Mouse (Mus musculus): Measurements from ENCODE around the gene Kcnab3. TPM values are rescaled to one million over a fixed set of nuclear protein-coding genes. Genes with fewer than 3 reads are reported as not detected.
A peak's percentile ranks its signal among the peaks of the same experiment; 100 is the strongest.

Kcnab3 gene
- polyA plus RNA-seq, 1 experiment, result 3.2 TPM

GRCm38 (mm10) chr11:69321580-69321979, 4.5 kb upstream of the Kcnab3 start:
- peaks cover 33% of the 10 kb centered on the region for H3K79me2 ChIP-seq (ENCODE audit: control insufficient read depth, insufficient read depth)
- no peaks in the 10 kb centered on the region for H3K27me3 ChIP-seq (ENCODE audit: control insufficient read depth, insufficient read depth, insufficient read length)
- no peak overlapping the region for H3K4me3 ChIP-seq (ENCODE audit: insufficient read depth, poor library complexity, severe bottlenecking)
- H3K36me3 ChIP-seq (ENCODE audit: control insufficient read depth, insufficient read depth), result peaks cover 29% of the 10 kb centered on the region
- H3K79me3 ChIP-seq (ENCODE audit: low read depth), result no peaks in the 10 kb centered on the region
- TF ChIP-seq MYOG (IDR thresholded peaks at IDR 0.05; ENCODE audit: control insufficient read depth, extremely low read depth, insufficient read length), result no peak
- no peak for TF ChIP-seq CTCF (IDR thresholded peaks at IDR 0.05; ENCODE audit: control insufficient read depth, insufficient read depth, insufficient read length)
- TF ChIP-seq FOSL1 (IDR thresholded peaks at IDR 0.05; ENCODE audit: insufficient read depth, low read length, poor library complexity, severe bottlenecking), result no peak
- no peak for TF ChIP-seq MAX (IDR thresholded peaks at IDR 0.05)
- TF ChIP-seq CEBPB (IDR thresholded peaks at IDR 0.05; ENCODE audit: low read depth), result no peak
- no peak for TF ChIP-seq MYOD1 (IDR thresholded peaks at IDR 0.05; ENCODE audit: control insufficient read depth, insufficient read length, low read depth)
- no peak for TF ChIP-seq USF1 (IDR thresholded peaks at IDR 0.05; ENCODE audit: low read depth)
- no peak overlapping the region for H3ac ChIP-seq (ENCODE audit: control insufficient read depth, insufficient read length, low read depth)

GRCm38 (mm10) chr11:69322010-69322409, 4.0 kb upstream of the Kcnab3 start:
- Histone ChIP-seq H3K79me2 (ENCODE audit: control insufficient read depth, insufficient read depth) (peaks cover 33% of the 10 kb centered on the region), H3K4me3 (ENCODE audit: insufficient read depth, poor library complexity, severe bottlenecking) (no peak overlapping the region), H3ac (ENCODE audit: control insufficient read depth, insufficient read length, low read depth) (no peak overlapping the region), H3K27me3 (ENCODE audit: control insufficient read depth, insufficient read depth, insufficient read length) (no peaks in the 10 kb centered on the region), H3K79me3 (ENCODE audit: low read depth) (no peaks in the 10 kb centered on the region), H3K36me3 (ENCODE audit: control insufficient read depth, insufficient read depth) (peaks cover 29% of the 10 kb centered on the region)
- TF ChIP-seq CEBPB (IDR thresholded peaks at IDR 0.05; ENCODE audit: low read depth), result no peak
- peak; percentile 81 for TF ChIP-seq MYOD1 (IDR thresholded peaks at IDR 0.05; ENCODE audit: control insufficient read depth, insufficient read length, low read depth)

- H3K4me3 ChIP-seq (ENCODE audit: insufficient read depth, poor library complexity, severe bottlenecking), result peak overlapping the region; percentile 67
- no peaks in the 10 kb centered on the region for H3K79me3 ChIP-seq (ENCODE audit: low read depth)
- H3K36me3 ChIP-seq (ENCODE audit: control insufficient read depth, insufficient read depth), result peaks cover 22% of the 10 kb centered on the region
- peaks cover 33% of the 10 kb centered on the region for H3K79me2 ChIP-seq (ENCODE audit: control insufficient read depth, insufficient read depth)
- no peaks in the 10 kb centered on the region for H3K27me3 ChIP-seq (ENCODE audit: control insufficient read depth, insufficient read depth, insufficient read length)
- H3ac ChIP-seq (ENCODE audit: control insufficient read depth, insufficient read length, low read depth), result peak overlapping the region; percentile 66
- TF ChIP-seq MYOD1 (IDR thresholded peaks at IDR 0.05; ENCODE audit: control insufficient read depth, insufficient read length, low read depth) (peak; percentile 9), USF1 (IDR thresholded peaks at IDR 0.05; ENCODE audit: low read depth) (no peak)
Observed at GRCm38 (mm10) chr11:69322693-69323471, 3.2 kb upstream of the Kcnab3 start.

- peaks cover 33% of the 10 kb centered on the region for H3K79me2 ChIP-seq (ENCODE audit: control insufficient read depth, insufficient read depth)
- peaks cover 16% of the 10 kb centered on the region for H3K36me3 ChIP-seq (ENCODE audit: control insufficient read depth, insufficient read depth)
- no peaks in the 10 kb centered on the region for H3K27me3 ChIP-seq (ENCODE audit: control insufficient read depth, insufficient read depth, insufficient read length)
- TF ChIP-seq USF1 (IDR thresholded peaks at IDR 0.05; ENCODE audit: low read depth) (no peak), MAX (IDR thresholded peaks at IDR 0.05) (peak; percentile 36), CEBPB (IDR thresholded peaks at IDR 0.05; ENCODE audit: low read depth) (peak; percentile 54), FOSL1 (IDR thresholded peaks at IDR 0.05; ENCODE audit: insufficient read depth, low read length, poor library complexity, severe bottlenecking) (no peak), CTCF (IDR thresholded peaks at IDR 0.05; ENCODE audit: control insufficient read depth, insufficient read depth, insufficient read length) (no peak)
- no peaks in the 10 kb centered on the region for H3K79me3 ChIP-seq (ENCODE audit: low read depth)
- peak within 1 kb of the TSS; percentile 73 for H3ac ChIP-seq (ENCODE audit: control insufficient read depth, insufficient read length, low read depth)
- H3K4me3 ChIP-seq (ENCODE audit: insufficient read depth, poor library complexity, severe bottlenecking), result peak within 1 kb of the TSS; percentile 67
Observed at GRCm38 (mm10) chr11:69323667-69324111, 2.4 kb upstream of the Kcnab3 start, which contains the start of the genes Cntrob and Trappc1. TSS of gene Cntrob (minus strand) at chr11:69323775. TSS of gene Trappc1 (plus strand) at chr11:69323980.

- Histone ChIP-seq H3K79me2 (ENCODE audit: control insufficient read depth, insufficient read depth) (peaks cover 33% of the 10 kb centered on the region), H3K36me3 (ENCODE audit: control insufficient read depth, insufficient read depth) (peaks cover 6% of the 10 kb centered on the region), H3K4me3 (ENCODE audit: insufficient read depth, poor library complexity, severe bottlenecking) (peak overlapping the region; percentile 67), H3K79me3 (ENCODE audit: low read depth) (no peaks in the 10 kb centered on the region), H3ac (ENCODE audit: control insufficient read depth, insufficient read length, low read depth) (no peak overlapping the region), H3K27me3 (ENCODE audit: control insufficient read depth, insufficient read depth, insufficient read length) (no peaks in the 10 kb centered on the region)
- TF ChIP-seq USF1 (IDR thresholded peaks at IDR 0.05; ENCODE audit: low read depth), result no peak
- TF ChIP-seq CEBPB (IDR thresholded peaks at IDR 0.05; ENCODE audit: low read depth), result no peak
- no peak for TF ChIP-seq CTCF (IDR thresholded peaks at IDR 0.05; ENCODE audit: control insufficient read depth, insufficient read depth, insufficient read length)
- no peak for TF ChIP-seq MYOG (IDR thresholded peaks at IDR 0.05; ENCODE audit: control insufficient read depth, extremely low read depth, insufficient read length)
- TF ChIP-seq FOSL1 (IDR thresholded peaks at IDR 0.05; ENCODE audit: insufficient read depth, low read length, poor library complexity, severe bottlenecking), result no peak
- TF ChIP-seq MYOD1 (IDR thresholded peaks at IDR 0.05; ENCODE audit: control insufficient read depth, insufficient read length, low read depth), result no peak
- no peak for TF ChIP-seq MAX (IDR thresholded peaks at IDR 0.05)
Observed at GRCm38 (mm10) chr11:69324749-69325148, 1.3 kb upstream of the Kcnab3 start.
